Mouse (Mus musculus) cerebellum, postnatal 36 days (tissue): ENCODE results near the gene Aspm.

Source experiments
- DNase-seq, 2 experiments: peaks; one replicate each; pipeline ENCODE4 v3.0.0; 2021 to 2022; ENCODE audit warnings: mixed read lengths in 2 of 2

The Aspm gene

DNA sequence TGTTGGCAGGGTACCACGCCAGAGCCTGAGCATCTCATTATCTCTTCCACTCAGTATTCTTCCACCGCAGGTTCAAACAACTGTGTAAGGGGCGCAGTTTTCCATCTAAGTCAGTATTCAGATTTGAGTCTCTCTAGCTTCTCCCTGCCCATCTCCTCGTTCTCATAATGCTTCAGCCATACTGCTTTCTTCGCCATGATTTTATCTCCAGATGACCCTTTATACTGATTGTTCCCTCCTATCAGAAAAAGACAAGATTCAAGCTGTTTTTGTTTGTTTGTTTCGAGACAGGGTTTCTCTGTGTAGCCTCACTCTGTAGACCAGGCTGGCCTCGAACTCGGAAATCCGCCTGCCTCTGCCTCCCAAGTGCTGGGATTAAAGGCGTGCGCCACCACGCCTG lies 60.0 kb downstream of the Aspm start:
- DNase-seq: no peak
